Mouse (Mus musculus) stomach, embryonic 16.5 days (tissue): ENCODE measurements around the gene Fignl2. TPM values are rescaled to one million over a fixed set of nuclear protein-coding genes. Genes with fewer than 3 reads are reported as not detected.
A peak's percentile ranks its signal among the peaks of the same experiment; 100 is the strongest.

Source experiments
- ATAC-seq: fragments of 200-750 bp; cut with Nextera tagmentation; 2 replicates; pipeline ENCODE4 v1.8.0; 2017; ENCODE audit warnings: moderate number of reproducible peaks, moderate TSS enrichment; ENCODE audit not compliant: insufficient read depth, low FRiP score
- H3K27ac ChIP-seq: fragments of 300-500 bp; sonication (generic); 2 replicates; pipeline ENCODE4 v1.5.1; 2014; ENCODE audit warnings: low read length
- H3K27me3 ChIP-seq: fragments of 300-500 bp; sonication (generic); 2 replicates; pipeline ENCODE4 v1.6.1; 2014; ENCODE audit warnings: low read length, control low read depth, mixed read lengths; ENCODE audit not compliant: control insufficient read depth, insufficient read depth
- H3K36me3 ChIP-seq: fragments of 300-500 bp; sonication (generic); 2 replicates; pipeline ENCODE4 v1.6.1; 2014; ENCODE audit warnings: low read length; ENCODE audit not compliant: control insufficient read depth, insufficient read depth
- H3K4me1 ChIP-seq: fragments of 300-500 bp; sonication (generic); 2 replicates; pipeline ENCODE4 v1.6.1; 2014; ENCODE audit warnings: low read length, control low read depth, mixed read lengths; ENCODE audit not compliant: control insufficient read depth, insufficient read depth
- H3K4me2 ChIP-seq: fragments of 300-500 bp; sonication (generic); 2 replicates; pipeline ENCODE4 v1.6.1; 2014; ENCODE audit warnings: low read depth, low read length, mixed read lengths
- H3K4me3 ChIP-seq: fragments of 300-500 bp; sonication (generic); replicated peaks from 2 replicates; pipeline ENCODE4 v1.5.1; 2014; ENCODE audit warnings: mild to moderate bottlenecking, low read length
- H3K9ac ChIP-seq: fragments of 300-500 bp; sonication (generic); 2 replicates; pipeline ENCODE4 v1.6.1; 2014; ENCODE audit warnings: low read length
- H3K9me3 ChIP-seq: fragments of 300-500 bp; sonication (generic); replicated peaks from 2 replicates; pipeline ENCODE4 v1.6.1; 2016; ENCODE audit warnings: low read length, control low read depth; ENCODE audit not compliant: control insufficient read depth
- WGBS: fragments of 180-500 bp; shearing (Covaris S2); extraction: QIAGEN DNeasy Blood & Tissue Kit; methylation state at CpG from one replicate; pipeline ENCODE4 v1.1.7; 2014; 5-methylcytosine and 5-hydroxymethylcytosine counted together
- polyA plus RNA-seq: library from polyadenylated mRNA; unstranded; fragments of >200 nt; fragmentation: Nextera tagmentation; extraction: Ambion mirVana; gene quantifications from 2 replicates; pipeline ENCODE4 v1.2.1, GENCODE M21; 2015

Gene Fignl2
- polyA plus RNA-seq, 1 experiment from 2014 or later = 0.10 TPM

DNA sequence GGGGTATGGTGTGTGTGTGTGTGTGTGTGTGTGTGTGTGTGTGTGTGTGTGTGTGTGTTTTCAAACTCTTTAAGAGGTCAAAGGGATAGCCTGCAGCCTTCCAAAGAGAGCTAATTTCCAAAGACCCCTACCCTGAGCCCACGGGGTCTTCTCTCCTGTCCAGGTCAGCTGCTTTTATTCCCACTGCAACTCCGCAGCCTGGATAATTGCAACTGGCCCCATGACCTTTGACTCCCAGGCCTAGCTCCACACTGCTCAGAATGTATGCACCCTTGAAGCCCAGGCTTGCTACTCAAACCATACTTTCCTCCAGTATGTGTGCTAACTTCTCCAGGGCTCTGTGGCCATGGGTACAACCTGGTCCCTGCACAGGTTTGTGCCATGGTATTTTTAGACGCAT lies 17.0 kb upstream of the Fignl2 start:
- no peak for ATAC-seq
- H3K27ac ChIP-seq = no peak overlapping the region
- H3K9ac ChIP-seq = no peak overlapping the region
- H3K4me2 ChIP-seq = no peak overlapping the region
- 74% methylated on average over 3 of the region's 3 CpGs for WGBS
- H3K27me3 ChIP-seq = no peaks in the 10 kb centered on the region
- no peak overlapping the region for H3K4me3 ChIP-seq
- H3K36me3 ChIP-seq = no peaks in the 10 kb centered on the region
- H3K4me1 ChIP-seq = peaks cover 13% of the 10 kb centered on the region; the same call in 1 of the 2 replicates
- no peaks in the 10 kb centered on the region for H3K9me3 ChIP-seq

DNA sequence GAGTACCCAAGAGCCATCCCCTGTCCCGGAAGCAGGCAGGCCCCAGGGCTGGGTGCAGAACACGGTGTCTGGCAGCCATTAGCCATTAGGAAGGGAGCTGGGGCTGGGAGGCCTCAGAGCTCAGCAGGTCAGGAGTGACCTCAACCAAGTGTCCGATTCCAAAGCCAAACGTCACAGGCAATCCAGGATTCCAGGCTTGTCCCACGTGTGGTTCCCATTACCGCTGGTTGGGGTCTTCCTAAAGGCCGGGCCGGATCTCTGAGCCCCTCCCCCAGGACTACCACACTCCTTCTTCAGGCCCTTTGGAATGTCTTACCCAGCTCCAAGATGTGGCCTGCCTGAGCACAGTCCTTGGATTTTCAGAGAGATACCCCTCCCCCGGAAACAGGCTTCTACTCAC lies 16.6 kb upstream of the Fignl2 start:
- Histone ChIP-seq H3K4me3 (no peak overlapping the region), H3K9me3 (no peaks in the 10 kb centered on the region), H3K4me1 (peaks cover 13% of the 10 kb centered on the region; the same call in 1 of the 2 replicates), H3K9ac (no peak overlapping the region), H3K36me3 (no peaks in the 10 kb centered on the region), H3K27ac (no peak overlapping the region), H3K4me2 (no peak overlapping the region), H3K27me3 (no peaks in the 10 kb centered on the region)
- no peak for ATAC-seq
- WGBS = 67% methylated on average over 9 of the region's 9 CpGs

DNA sequence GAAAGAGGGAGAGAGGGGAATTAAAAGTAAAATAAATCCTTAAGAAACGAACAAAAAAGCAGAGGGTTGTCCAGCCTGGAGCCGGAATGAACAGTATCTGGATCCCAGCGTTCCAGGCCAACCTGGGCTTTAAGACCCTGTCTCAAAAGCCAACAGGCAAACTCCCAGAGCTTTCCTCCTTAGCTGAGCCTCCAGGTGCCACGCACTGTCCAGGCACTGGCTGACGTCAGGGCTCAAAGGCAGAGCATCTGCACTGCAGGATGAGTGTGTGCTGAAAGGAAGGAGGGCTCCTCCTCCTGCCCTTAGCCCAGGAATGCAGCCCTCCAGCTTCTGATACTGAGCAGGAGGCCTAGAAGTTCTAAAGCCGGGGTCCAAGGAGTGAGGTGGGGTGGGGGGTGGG lies 15.6 kb upstream of the Fignl2 start:
- ATAC-seq = no peak
- H3K27me3 ChIP-seq = no peaks in the 10 kb centered on the region
- WGBS = 50% methylated on average over 6 of the region's 6 CpGs
- H3K4me1 ChIP-seq = peaks cover 13% of the 10 kb centered on the region; the same call in 1 of the 2 replicates
- no peak overlapping the region for H3K27ac ChIP-seq
- no peak overlapping the region for H3K4me3 ChIP-seq
- H3K9ac ChIP-seq = no peak overlapping the region; the same call in 1 of the 2 replicates
- no peaks in the 10 kb centered on the region for H3K36me3 ChIP-seq
- H3K4me2 ChIP-seq = no peak overlapping the region
- no peaks in the 10 kb centered on the region for H3K9me3 ChIP-seq

DNA sequence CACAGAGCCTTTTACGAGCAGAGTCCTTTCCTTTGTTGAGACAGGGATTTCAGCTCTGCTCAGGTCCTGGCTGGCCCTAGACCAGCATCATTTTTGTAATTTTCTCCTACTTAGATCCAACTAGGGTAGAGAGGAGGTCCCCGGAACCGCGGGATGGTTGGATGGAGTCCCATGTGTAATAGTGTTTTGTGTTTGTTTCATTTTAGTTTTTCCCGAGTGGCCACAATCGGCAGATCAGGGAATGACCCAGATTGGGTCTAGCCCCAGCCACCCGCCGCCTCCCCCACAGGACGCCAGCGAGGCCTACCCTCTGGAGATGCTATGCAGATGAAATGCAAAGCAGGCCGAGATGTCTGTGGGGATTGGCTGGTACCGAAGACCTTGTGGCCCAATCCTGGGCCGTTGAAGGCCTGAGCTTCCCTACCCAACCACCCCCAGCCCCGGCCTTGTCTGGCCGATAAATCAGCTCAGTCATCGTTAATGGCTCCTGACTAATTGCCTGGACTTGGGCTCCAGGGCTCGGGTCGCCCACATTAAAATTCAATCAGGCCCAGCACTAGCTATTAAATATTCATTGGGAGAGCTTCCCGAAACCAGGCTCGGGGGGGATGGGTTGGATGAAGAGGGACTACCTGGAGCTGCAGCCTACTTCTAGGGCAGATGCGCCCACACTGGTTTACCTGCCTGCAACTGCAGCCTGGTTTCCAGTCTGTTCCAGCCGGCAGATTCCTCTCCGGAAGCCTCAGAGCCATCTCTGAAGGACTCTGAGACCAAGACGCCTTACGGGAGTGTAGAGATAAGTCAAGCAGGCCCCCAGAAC lies 14.7 kb upstream of the Fignl2 start:
- Histone ChIP-seq H3K9me3 (no peaks in the 10 kb centered on the region), H3K27ac (no peak overlapping the region; the same call in 1 of the 2 replicates), H3K4me2 (no peak overlapping the region), H3K36me3 (no peaks in the 10 kb centered on the region), H3K27me3 (no peaks in the 10 kb centered on the region), H3K9ac (no peak overlapping the region), H3K4me1 (peaks cover 10% of the 10 kb centered on the region; the same call in 1 of the 2 replicates), H3K4me3 (no peak overlapping the region)
- WGBS = 34% methylated on average over 25 of the region's 25 CpGs
- ATAC-seq = 0 out of 2 replicates have a peak, but pooled peaks have one; percentile 14

DNA sequence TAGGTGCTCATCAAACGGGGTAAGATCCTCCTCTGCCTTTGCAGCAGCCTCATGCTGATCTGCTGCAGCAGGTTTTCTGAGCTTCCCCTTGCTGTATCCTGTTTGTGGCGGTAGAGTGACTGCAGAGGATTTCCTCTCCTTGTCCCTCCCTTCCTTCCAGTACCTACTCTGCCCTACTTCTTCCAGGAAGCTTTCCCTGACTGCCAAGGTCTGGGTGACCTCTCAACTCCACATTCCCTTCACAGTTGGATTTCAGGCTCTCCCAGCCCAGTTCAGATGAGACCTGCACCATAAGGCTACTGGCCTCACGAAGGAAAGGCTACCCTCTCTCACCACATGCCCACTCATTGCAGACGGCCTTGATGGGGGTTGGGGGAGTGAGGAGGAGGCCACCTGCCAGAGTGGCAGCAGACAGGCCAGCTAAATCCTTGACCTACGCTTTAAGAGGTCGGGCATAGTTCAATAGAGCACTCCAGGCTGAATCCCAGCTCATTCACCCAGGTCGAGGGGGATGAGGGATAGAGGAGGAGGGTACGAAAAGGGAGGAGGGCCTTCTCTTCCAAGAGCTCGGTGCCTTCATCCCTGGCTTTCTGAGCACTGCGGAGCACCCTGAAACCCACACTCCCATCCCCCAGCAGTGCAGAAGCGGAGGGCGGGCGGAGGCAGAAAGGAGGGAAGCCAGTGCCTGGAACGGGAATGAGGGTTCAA lies 13.9 kb upstream of the Fignl2 start:
- Histone ChIP-seq H3K27me3 (no peaks in the 10 kb centered on the region), H3K4me2 (no peak overlapping the region), H3K4me1 (peaks cover 6% of the 10 kb centered on the region; the same call in 1 of the 2 replicates), H3K36me3 (no peaks in the 10 kb centered on the region), H3K9ac (no peak overlapping the region), H3K9me3 (no peaks in the 10 kb centered on the region), H3K4me3 (no peak overlapping the region), H3K27ac (no peak overlapping the region; the same call in 1 of the 2 replicates)
- WGBS = 48% methylated on average over 14 of the region's 14 CpGs
- ATAC-seq = no peak

DNA sequence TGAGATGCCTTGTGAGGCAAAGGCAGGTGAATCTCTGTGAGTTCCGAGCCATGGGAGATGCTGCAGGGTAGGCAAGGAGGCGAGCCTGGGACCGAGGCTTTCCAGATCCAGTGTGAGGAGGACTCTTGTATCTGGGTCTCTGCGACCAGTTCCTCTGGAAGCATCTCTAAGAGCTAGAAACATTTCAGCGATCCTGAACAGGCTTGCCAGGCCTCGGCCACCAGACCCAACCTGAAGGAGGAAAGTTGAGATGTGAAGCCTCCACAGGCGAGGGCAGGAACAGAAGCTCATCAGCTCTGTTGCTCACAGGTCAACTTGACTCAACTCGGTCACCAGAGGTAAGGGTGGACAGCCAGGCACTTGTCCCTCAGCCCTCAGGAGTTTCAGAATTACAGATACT lies 13.2 kb upstream of the Fignl2 start:
- Histone ChIP-seq H3K9me3 (no peaks in the 10 kb centered on the region), H3K27me3 (no peaks in the 10 kb centered on the region), H3K4me1 (peaks cover 6% of the 10 kb centered on the region; the same call in 1 of the 2 replicates), H3K36me3 (no peaks in the 10 kb centered on the region), H3K4me2 (no peak overlapping the region), H3K4me3 (no peak overlapping the region), H3K9ac (no peak overlapping the region), H3K27ac (no peak overlapping the region)
- WGBS = 93% methylated on average over 8 of the region's 8 CpGs
- ATAC-seq = no peak

DNA sequence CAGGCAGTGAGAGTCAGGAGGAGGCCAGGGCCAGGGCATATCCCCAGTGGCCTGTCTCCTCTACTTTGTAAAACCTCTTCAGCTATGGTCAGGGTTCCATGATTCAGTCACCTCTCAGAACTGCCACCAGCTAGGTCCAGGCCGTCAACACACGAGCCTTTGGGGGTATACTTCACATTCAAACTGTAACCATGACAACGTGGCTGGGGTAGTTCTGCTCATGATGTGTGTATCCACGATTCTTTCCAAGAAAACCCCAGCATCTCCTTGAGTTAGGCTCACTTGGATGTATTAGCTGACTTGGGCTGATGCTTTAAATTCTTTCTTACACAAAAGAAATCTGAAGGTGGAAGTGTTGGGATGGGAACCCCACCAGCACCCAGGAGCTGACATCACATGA lies 9.9 kb upstream of the Fignl2 start:
- H3K27ac ChIP-seq = no peak overlapping the region
- 72% methylated on average over 4 of the region's 4 CpGs for WGBS
- H3K9ac ChIP-seq = no peak overlapping the region
- peaks cover 6% of the 10 kb centered on the region; the same call in 1 of the 2 replicates for H3K4me1 ChIP-seq
- no peaks in the 10 kb centered on the region for H3K9me3 ChIP-seq
- H3K4me2 ChIP-seq = no peak overlapping the region
- ATAC-seq = no peak
- no peak overlapping the region for H3K4me3 ChIP-seq
- no peaks in the 10 kb centered on the region for H3K36me3 ChIP-seq
- H3K27me3 ChIP-seq = no peaks in the 10 kb centered on the region

DNA sequence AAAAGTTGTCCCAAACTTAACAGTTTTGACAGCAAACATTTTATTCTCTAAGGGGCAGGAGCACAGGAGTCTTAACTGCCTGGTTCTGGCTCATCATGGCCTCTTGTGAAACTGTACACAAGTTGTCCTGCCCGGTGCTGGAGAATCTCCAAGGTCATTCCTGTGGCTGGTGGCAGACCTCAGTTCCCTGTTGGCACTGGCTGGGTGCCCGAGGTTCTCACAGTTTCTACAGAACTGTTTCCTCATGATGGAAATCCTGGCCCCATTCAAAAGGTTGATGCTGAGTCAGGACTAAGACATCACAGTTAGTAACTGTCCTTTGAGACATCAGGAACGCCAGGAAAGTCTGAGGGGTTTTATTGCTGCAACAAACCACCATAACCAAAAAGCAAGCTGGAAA lies 8.6 kb upstream of the Fignl2 start:
- Histone ChIP-seq H3K9me3 (no peaks in the 10 kb centered on the region), H3K27ac (no peak overlapping the region), H3K4me3 (no peak overlapping the region), H3K4me1 (peaks cover 5% of the 10 kb centered on the region), H3K9ac (no peak overlapping the region), H3K36me3 (no peaks in the 10 kb centered on the region), H3K4me2 (no peak overlapping the region), H3K27me3 (no peaks in the 10 kb centered on the region)
- no peak for ATAC-seq
- 64% methylated on average over 3 of the region's 3 CpGs for WGBS

DNA sequence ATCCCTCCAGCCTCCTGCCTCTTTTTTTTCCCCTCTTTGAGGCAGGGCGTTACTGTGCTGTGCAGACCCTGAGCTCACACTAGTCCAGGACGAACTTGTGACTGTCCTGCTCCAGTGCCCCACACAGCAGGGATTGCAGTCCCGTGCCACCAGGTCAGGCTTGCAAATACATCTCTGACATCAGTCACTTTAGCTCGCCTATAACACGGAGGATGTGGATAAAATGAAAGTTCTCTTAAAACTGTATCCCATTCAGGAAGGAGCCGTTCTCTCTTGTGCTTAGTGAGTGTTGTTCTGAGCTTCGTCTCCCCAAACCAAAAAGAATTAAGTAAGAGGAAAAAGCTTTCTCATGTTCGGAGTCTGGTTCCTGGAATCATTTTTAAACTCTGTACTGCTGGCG lies 8.1 kb upstream of the Fignl2 start:
- Histone ChIP-seq H3K4me2 (no peak overlapping the region), H3K27me3 (no peaks in the 10 kb centered on the region), H3K4me1 (peaks cover 10% of the 10 kb centered on the region), H3K4me3 (no peak overlapping the region), H3K9me3 (no peaks in the 10 kb centered on the region), H3K27ac (no peak overlapping the region), H3K36me3 (no peaks in the 10 kb centered on the region), H3K9ac (no peak overlapping the region)
- no peak for ATAC-seq
- WGBS = 59% methylated on average over 9 of the region's 9 CpGs
